Mouse (Mus musculus): ENCODE measurements at regions not wholly inside any gene's neighbourhood (a gene's known extent, or its start where the extent isn't known, plus 50 kb on each side); places are given as distances from the start of the nearest gene placed in this dataset.

GRCm38 (mm10) chr10:9061979-9062378 lies 176.1 kb upstream of the Sash1 start:
- TF ChIP-seq POLR2A (IDR thresholded peaks at IDR 0.05; ENCODE audit: borderline replicate concordance, extremely low read depth, insufficient read depth, insufficient read length, poor library complexity, severe bottlenecking): no peak
- no peak for TF ChIP-seq CTCF (IDR thresholded peaks at IDR 0.05; ENCODE audit: borderline replicate concordance, extremely low read depth, insufficient read depth, insufficient read length)
- no peak for DNase-seq (ENCODE audit: low read depth)

- TF ChIP-seq POLR2A (IDR thresholded peaks at IDR 0.05; ENCODE audit: borderline replicate concordance, extremely low read depth, insufficient read depth, insufficient read length, poor library complexity, severe bottlenecking) (no peak), CTCF (IDR thresholded peaks at IDR 0.05; ENCODE audit: borderline replicate concordance, extremely low read depth, insufficient read depth, insufficient read length) (no peak)
- peak; percentile 53 for DNase-seq (ENCODE audit: low read depth)
Measured at GRCm38 (mm10) chr10:9055274-9055673, 169.4 kb upstream of the Sash1 start.

- DNase-seq (ENCODE audit: low read depth): peak; percentile 87
- TF ChIP-seq CTCF (IDR thresholded peaks at IDR 0.05; ENCODE audit: borderline replicate concordance, extremely low read depth, insufficient read depth, insufficient read length) (peak; percentile 39; the same call in 1 of the 2 replicates), POLR2A (IDR thresholded peaks at IDR 0.05; ENCODE audit: borderline replicate concordance, extremely low read depth, insufficient read depth, insufficient read length, poor library complexity, severe bottlenecking) (no peak)
Measured at GRCm38 (mm10) chr10:9053371-9053770, 167.5 kb upstream of the Sash1 start.

- peak; percentile 31 for DNase-seq (ENCODE audit: low read depth)
- no peak for TF ChIP-seq POLR2A (IDR thresholded peaks at IDR 0.05; ENCODE audit: borderline replicate concordance, extremely low read depth, insufficient read depth, insufficient read length, poor library complexity, severe bottlenecking)
- TF ChIP-seq CTCF (IDR thresholded peaks at IDR 0.05; ENCODE audit: borderline replicate concordance, extremely low read depth, insufficient read depth, insufficient read length): no peak
Measured at GRCm38 (mm10) chr10:9047341-9047740, 161.5 kb upstream of the Sash1 start.

- TF ChIP-seq POLR2A (IDR thresholded peaks at IDR 0.05; ENCODE audit: borderline replicate concordance, extremely low read depth, insufficient read depth, insufficient read length, poor library complexity, severe bottlenecking): no peak
- TF ChIP-seq CTCF (IDR thresholded peaks at IDR 0.05; ENCODE audit: borderline replicate concordance, extremely low read depth, insufficient read depth, insufficient read length): no peak
- DNase-seq (ENCODE audit: low read depth): peak; percentile 27
Measured at GRCm38 (mm10) chr10:9044746-9045370, 159.0 kb upstream of the Sash1 start.

- no peak for DNase-seq (ENCODE audit: low read depth)
- TF ChIP-seq CTCF (IDR thresholded peaks at IDR 0.05; ENCODE audit: borderline replicate concordance, extremely low read depth, insufficient read depth, insufficient read length): no peak
- no peak for TF ChIP-seq POLR2A (IDR thresholded peaks at IDR 0.05; ENCODE audit: borderline replicate concordance, extremely low read depth, insufficient read depth, insufficient read length, poor library complexity, severe bottlenecking)
Measured at GRCm38 (mm10) chr10:9043507-9043906, 157.6 kb upstream of the Sash1 start.

GRCm38 (mm10) chr10:9030486-9030885 lies 144.6 kb upstream of the Sash1 start:
- TF ChIP-seq CTCF (IDR thresholded peaks at IDR 0.05; ENCODE audit: borderline replicate concordance, extremely low read depth, insufficient read depth, insufficient read length) (no peak), POLR2A (IDR thresholded peaks at IDR 0.05; ENCODE audit: borderline replicate concordance, extremely low read depth, insufficient read depth, insufficient read length, poor library complexity, severe bottlenecking) (no peak)
- DNase-seq (ENCODE audit: low read depth): no peak

GRCm38 (mm10) chr10:9029506-9029905 lies 143.6 kb upstream of the Sash1 start:
- no peak for DNase-seq (ENCODE audit: low read depth)
- TF ChIP-seq CTCF (IDR thresholded peaks at IDR 0.05; ENCODE audit: borderline replicate concordance, extremely low read depth, insufficient read depth, insufficient read length) (no peak), POLR2A (IDR thresholded peaks at IDR 0.05; ENCODE audit: borderline replicate concordance, extremely low read depth, insufficient read depth, insufficient read length, poor library complexity, severe bottlenecking) (no peak)

GRCm38 (mm10) chr10:9027070-9027807 lies 141.4 kb upstream of the Sash1 start:
- no peak for TF ChIP-seq POLR2A (IDR thresholded peaks at IDR 0.05; ENCODE audit: borderline replicate concordance, extremely low read depth, insufficient read depth, insufficient read length, poor library complexity, severe bottlenecking)
- TF ChIP-seq CTCF (IDR thresholded peaks at IDR 0.05; ENCODE audit: borderline replicate concordance, extremely low read depth, insufficient read depth, insufficient read length): no peak
- no peak for DNase-seq (ENCODE audit: low read depth)

GRCm38 (mm10) chr10:9014810-9015505 lies 129.1 kb upstream of the Sash1 start:
- no peak for TF ChIP-seq CTCF (IDR thresholded peaks at IDR 0.05; ENCODE audit: borderline replicate concordance, extremely low read depth, insufficient read depth, insufficient read length)
- TF ChIP-seq POLR2A (IDR thresholded peaks at IDR 0.05; ENCODE audit: borderline replicate concordance, extremely low read depth, insufficient read depth, insufficient read length, poor library complexity, severe bottlenecking): no peak
- peak; percentile 70 for DNase-seq (ENCODE audit: low read depth)

- DNase-seq (ENCODE audit: low read depth): no peak
Measured at GRCm38 (mm10) chr10:9013549-9013925, 127.7 kb upstream of the Sash1 start.

More at GRCm38 (mm10) chr10:9013549-9013925, 127.7 kb upstream of the Sash1 start:
- TF ChIP-seq CTCF (IDR thresholded peaks at IDR 0.05; ENCODE audit: borderline replicate concordance, extremely low read depth, insufficient read depth, insufficient read length) (no peak), POLR2A (IDR thresholded peaks at IDR 0.05; ENCODE audit: borderline replicate concordance, extremely low read depth, insufficient read depth, insufficient read length, poor library complexity, severe bottlenecking) (no peak)

Data from brain, embryonic 14.5 days (tissue).